Mouse (Mus musculus) yolk sac, embryonic 10.5 days (tissue): Measurements from ENCODE around the gene Tex12.

Experiments
- DNase-seq: peaks from one replicate; pipeline ENCODE4 v3.0.0-alpha.2; 2017; ENCODE audit warnings: low spot score

The Tex12 gene

DNA sequence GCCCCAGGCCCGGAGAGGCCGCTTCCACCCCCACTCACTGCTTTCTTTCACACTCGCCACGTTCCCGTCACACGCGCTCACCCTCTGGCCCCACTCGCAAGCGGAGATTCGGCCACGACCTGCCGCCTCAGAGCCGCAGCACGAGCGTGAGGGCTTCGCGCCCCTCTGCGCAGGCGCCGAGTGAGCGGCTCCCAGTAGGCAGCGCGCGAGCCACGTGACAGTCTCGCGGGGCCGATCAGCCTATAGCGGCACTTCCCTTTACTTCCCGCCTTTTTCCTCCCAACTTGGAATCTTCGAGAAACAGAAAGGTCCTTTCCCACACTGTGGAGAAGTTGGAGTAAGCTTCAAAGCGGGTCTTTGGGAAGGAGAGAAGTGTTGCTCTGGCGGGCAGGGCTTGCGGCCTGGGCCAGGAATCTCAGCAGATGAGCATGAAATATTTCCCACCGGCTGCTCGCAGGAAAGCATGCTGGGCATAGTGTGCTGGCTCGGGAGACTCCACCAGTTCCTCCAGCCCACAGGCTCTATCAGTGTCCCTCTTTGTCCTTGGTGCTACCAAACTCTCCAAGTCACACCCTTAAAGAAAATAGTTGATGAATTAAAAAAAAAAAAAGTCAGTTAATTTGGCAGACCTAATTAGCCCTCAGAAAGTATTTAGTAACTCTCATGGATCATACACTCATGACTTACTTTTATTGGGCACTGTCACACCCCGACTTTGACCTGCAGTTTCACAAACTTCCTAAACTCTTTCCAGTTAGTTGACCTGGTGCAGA lies at the start of gene Tex12:
TSS of gene Tex12 (minus strand) at position 181 of the 773 bp plus-strand sequence.
- no peak for DNase-seq

DNA sequence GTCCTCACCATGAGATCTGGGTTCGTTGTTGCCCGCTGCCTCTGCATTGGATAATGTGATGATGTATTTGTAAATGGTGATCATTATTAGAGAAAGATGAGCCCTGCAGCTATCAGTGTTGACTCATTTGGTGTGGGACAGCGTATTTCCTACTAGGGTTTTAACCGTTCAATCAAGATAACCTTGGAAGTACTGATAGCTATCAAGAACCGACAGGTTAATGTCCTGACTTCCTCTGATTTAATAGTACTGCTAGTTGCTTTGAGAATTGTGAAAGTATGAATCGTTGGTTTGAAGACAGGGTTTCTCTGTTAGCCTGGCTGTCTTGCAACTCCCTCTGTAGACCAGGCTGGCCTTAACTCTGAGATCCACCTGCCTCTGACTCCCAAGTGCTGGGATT lies 43.2 kb upstream of the Tex12 start:
- no peak for DNase-seq

DNA sequence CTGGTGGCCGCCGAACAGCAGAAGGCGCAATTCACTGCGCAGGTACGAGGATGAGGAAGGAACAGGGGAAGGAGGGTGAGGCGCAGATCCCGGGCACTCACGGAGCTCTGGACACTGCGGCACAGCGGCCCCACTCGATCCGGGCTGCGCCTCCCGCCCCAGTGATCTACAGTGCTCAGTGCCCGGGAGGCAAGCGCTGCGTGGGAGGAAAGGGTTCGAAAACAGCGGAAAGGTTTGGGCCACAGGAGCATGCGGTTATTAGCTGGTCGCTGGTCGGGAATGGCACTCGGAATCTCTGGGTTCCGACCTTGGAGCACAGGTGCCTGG lies 42.8 kb upstream of the Tex12 start:
- no peak for DNase-seq

DNA sequence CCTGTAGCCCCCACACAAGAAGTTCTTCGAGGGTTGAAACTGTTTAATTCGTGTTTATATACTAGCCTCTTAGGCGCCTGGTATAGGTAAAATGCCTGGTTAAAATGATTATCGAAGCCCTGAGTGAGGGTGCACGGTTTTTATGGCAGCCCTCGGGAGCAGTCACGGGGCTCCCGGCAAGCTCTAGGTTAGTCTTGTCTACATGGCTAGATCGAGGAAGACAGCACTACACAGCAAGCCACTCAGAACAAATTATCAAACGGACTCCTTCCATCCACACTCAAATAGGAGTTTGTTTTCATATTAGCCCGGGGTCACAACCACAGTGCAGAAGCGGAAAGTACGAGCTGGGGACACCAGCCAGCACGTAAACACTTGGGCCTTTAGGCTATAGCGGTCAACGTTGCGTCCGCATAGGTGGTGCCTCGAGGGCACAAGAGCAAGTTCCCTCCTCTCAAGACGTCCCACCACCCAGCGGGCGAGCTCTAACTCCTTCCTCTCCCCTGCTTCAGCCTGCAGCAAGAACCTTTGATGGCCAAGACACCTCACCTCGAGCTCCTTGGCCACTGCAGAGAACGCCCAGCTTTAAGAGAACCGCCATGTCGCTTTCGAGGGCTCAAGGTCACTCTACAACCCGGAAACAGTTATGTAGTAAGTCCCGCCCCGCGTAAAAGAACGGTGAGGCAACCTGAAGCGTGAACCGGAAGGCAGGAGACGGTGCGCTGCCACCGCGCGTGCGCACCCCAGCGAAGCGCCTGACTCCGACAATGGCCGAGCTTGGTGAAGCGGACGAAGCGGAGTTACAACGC lies 42.3 kb upstream of the Tex12 start, which contains the start of the genes Sdhd and Timm8b:
TSS of gene Sdhd (minus strand) at position 624 of the 809 bp plus-strand sequence.
TSS of gene Timm8b (plus strand) at position 722 of the 809 bp plus-strand sequence.
- peak; percentile 94 for DNase-seq

DNA sequence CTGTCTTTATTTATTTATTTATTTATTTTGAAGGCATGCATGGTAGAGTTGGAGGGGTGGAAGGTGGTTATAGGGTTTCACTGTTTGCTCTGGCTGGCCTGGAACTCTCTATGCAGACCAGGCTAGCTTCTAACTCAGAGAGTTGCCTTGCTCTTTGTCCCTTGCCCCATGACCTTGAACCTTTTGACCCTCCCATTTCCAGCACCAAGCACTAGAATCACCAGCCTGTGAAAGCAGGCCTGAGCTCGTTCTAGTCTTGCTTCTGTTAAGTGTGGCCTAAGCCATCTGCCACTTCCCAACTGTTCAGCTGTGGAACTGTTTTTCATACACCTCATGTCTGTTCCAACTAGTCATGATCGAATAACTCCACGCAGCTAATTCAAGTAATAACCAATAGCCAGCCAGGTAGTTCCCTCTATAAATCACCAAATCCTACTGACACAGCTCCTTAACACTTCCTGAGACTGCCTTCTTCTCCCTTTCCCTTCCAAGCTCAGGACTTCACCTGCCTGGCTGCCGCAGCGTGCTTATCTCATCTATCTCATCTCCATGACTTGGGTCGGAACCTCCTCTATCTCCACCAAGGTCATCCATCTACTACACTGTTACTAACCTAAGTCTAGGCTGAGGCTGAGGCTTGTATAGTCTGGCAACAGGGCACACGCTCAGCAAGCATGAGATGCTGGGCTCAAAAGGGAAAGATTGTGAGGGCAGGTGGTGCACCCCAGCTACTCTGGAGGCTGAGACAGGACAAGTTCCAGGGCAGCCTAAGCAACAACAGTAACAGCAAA lies 41.1 kb upstream of the Tex12 start:
- DNase-seq: peak; percentile 63

DNA sequence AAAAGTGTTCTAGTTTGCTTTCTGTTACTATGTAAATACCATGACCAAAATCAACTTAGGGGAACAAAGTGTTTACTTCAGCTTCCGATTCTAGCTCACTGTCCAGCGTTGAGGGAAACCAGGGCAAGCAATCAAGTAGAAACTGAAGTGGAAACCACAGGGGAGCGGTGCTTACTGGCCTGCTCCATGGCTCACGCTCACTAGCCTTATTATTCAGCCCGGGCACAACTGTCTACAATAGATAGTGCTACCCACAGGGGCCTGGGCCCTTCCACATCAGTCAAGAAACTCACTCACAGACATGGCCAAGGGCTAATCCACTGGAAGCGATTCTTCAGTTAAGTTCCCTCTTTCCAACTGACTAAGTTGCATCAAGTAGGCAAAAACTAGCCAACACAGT lies 40.4 kb upstream of the Tex12 start:
- DNase-seq: no peak

- DNase-seq: no peak
Observed at GRCm38 (mm10) chr9:50596973-50597372, 35.8 kb upstream of the Tex12 start.

- DNase-seq: peak; percentile 70
Observed at GRCm38 (mm10) chr9:50594794-50595417, 33.8 kb upstream of the Tex12 start.

DNA sequence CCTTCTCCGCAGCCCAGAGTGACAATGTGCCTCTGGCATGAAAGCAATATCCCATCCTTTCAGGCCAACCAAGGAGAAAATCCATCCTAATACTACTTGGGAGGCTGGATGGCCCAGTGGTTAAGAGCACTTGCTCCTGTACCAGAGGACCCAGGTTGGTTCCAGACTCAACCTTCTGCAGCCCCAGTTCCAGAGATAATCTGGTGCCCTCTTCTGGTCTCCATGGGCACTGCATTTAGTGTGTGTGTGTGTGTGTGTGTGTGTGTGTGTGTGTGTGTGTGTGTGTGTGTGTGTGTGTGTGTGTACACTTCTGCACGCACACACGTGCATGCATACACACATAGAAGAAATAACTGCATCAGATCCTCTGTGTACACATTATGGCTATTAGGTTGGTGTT lies 32.4 kb upstream of the Tex12 start:
- DNase-seq: no peak

GRCm38 (mm10) chr9:50592955-50593354 lies 31.8 kb upstream of the Tex12 start:
- DNase-seq: no peak

- DNase-seq: no peak
Observed at GRCm38 (mm10) chr9:50590856-50591518, 29.9 kb upstream of the Tex12 start.

DNA sequence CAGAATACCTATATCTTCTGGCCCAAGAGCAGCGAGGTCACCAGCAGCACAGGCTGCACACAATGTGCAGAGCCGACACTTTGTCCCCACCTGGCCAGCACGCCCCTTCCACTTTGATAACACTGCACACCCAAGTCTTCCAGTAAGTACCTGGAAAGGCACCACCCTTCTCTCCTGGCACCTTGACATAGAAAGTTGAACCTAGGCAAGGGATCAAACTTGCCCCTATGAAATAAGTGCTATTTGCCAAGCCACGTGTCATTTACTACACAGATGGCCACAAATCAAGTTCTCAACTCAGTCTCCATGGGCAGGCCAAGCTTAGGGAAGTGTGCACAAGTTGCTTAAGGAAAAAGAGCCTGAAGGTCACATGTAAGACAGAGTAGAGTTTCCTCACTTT lies 25.8 kb upstream of the Tex12 start:
- DNase-seq: peak; percentile 82

- no peak for DNase-seq
Observed at GRCm38 (mm10) chr9:50585145-50585818, 24.2 kb upstream of the Tex12 start.

GRCm38 (mm10) chr9:50580370-50580769 lies 19.2 kb upstream of the Tex12 start:
- DNase-seq: no peak

DNA sequence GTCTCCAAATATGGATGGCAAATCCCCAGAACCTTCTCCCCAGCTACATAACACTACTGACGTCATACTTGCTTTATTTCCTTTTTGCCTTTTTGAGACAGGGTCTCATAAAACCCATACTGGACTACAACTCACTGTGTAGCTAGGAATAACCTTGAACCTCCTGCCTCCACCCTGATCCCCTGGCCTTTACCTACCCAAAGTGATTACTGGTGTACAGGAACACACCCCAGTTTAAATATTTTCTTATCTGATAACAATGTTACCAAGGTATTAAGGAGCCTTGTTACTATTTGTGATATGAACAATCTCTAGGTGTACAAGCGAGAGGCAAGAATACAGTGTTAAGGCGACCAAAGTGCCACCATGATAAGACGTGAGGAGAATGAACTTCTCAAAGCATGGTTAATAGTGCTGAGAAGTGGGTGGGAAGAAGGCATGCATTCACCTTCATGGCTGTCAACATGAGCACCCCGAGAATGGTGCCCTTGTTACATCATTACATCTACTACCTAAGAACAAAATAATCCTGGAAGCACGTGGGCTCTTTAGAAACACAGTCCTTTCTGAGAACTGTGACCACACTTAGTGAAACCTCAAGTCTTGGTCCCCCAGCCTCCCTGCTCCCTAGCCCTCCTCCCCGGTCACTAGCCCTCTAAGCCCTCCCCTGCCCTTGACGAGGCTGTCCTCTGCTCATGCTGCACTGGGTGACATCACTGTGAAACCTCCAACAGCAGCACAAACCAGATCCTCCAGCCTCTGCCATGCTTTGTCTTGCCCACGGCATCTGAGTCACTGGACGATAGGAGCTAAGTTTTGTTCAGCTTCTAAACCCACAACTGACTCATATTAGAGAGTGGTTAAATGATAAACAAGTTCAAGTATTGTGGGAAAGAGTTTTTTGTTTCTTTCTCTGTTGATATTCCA lies 8.7 kb upstream of the Tex12 start:
- DNase-seq: no peak

DNA sequence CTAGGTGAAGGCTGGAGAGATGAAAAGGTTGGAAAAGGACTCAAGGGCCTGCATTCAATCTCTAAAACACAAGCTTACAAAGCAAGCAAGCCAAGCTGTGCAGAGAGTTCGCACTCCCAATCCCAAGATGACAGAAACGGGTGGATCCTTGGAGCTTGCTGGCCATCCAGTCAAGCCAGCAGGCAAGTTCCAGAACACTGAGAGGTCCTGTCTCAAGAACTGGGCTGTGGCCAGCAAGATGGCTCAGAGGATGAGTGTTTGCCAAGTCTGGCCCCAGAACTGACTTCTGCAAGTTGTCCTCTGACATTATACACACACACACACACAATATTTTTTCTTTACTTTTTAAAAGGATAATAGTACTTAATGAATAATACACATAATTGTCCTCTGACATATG lies 6.8 kb upstream of the Tex12 start:
- no peak for DNase-seq

- no peak for DNase-seq
Observed at GRCm38 (mm10) chr9:50567372-50567771, 6.2 kb upstream of the Tex12 start.

- peak; percentile 27 for DNase-seq
Observed at GRCm38 (mm10) chr9:50565940-50566339, 4.8 kb upstream of the Tex12 start.

DNA sequence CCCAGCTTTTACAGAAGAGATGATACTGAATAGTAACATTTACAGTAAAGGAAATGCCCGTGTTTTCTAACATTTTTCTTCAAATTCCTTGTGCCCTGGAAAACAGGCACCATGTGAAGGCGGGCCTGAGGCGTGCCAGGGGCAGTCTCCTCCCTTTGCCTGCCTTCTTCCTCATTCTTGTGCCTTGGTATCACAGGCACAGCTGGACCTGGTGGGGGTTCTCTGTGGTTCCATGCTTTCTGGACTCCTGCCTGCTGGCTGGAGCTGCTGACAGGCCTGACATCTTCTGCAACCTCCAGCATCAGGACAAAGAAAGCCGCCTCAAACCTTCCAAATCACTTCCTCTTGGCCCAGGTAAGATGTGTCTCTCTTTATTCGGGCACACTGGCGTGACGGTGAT lies 4.0 kb upstream of the Tex12 start:
- no peak for DNase-seq

- DNase-seq: no peak
Observed at GRCm38 (mm10) chr9:50561918-50562360, 814 bp upstream of the Tex12 start.
